Mouse (Mus musculus) lung, postnatal 0 days (tissue): Measurements from ENCODE around the gene Cln5. TPM values are rescaled to one million over a fixed set of nuclear protein-coding genes. Genes with fewer than 3 reads are reported as not detected.

Experiments used
- ATAC-seq: fragments of 200-750 bp; cut with Nextera tagmentation; 2 replicates; pipeline ENCODE4 v1.8.0; 2017; ENCODE audit warnings: moderate library complexity
- DNase-seq: peaks from one replicate; pipeline ENCODE4 v3.0.0-alpha.2; 2016; ENCODE audit warnings: low spot score
- H3K27ac ChIP-seq: fragments of 300-500 bp; sonication (generic); 2 replicates; pipeline ENCODE4 v1.5.1; 2014; ENCODE audit warnings: antibody characterized with exemption, mild to moderate bottlenecking, low read length, mixed read lengths
- H3K27me3 ChIP-seq: fragments of 300-500 bp; sonication (generic); replicated peaks from 2 replicates; pipeline ENCODE4 v1.6.1; 2014; ENCODE audit warnings: low read length, mixed read lengths; ENCODE audit not compliant: insufficient read depth
- H3K36me3 ChIP-seq: fragments of 300-500 bp; sonication (generic); 2 replicates; pipeline ENCODE4 v1.6.1; 2014; ENCODE audit warnings: low read length, mixed read lengths; ENCODE audit not compliant: insufficient read depth
- H3K4me1 ChIP-seq: fragments of 300-500 bp; sonication (generic); 2 replicates; pipeline ENCODE4 v1.6.1; 2014; ENCODE audit warnings: antibody characterized with exemption, low read depth, low read length, mixed read lengths; ENCODE audit not compliant: insufficient read depth
- H3K4me2 ChIP-seq: fragments of 300-500 bp; sonication (generic); replicated peaks from 2 replicates; pipeline ENCODE4 v1.6.1; 2014; ENCODE audit warnings: low read depth, mild to moderate bottlenecking, low read length, moderate library complexity, mixed read lengths
- H3K4me3 ChIP-seq: fragments of 300-500 bp; sonication (generic); 2 replicates; pipeline ENCODE4 v1.5.1; 2014; ENCODE audit warnings: low read depth, low read length
- H3K9ac ChIP-seq: fragments of 300-500 bp; sonication (generic); replicated peaks from 2 replicates; pipeline ENCODE4 v1.6.1; 2014; ENCODE audit warnings: low read depth, mild to moderate bottlenecking
- H3K9me3 ChIP-seq: fragments of 300-500 bp; sonication (generic); 2 replicates; pipeline ENCODE4 v1.6.1; 2016; ENCODE audit warnings: low read length, mixed read lengths
- CTCF ChIP-seq: IDR thresholded peaks from 2 replicates; pipeline ENCODE4 v1.5.1; 2016; ENCODE audit warnings: antibody characterized with exemption, mild to moderate bottlenecking
- EP300 ChIP-seq: IDR thresholded peaks from 2 replicates; pipeline ENCODE4 v1.6.1; 2016; ENCODE audit warnings: antibody characterized with exemption, mild to moderate bottlenecking, control low read depth
- WGBS: fragments of 180-500 bp; shearing (Covaris S2); extraction: QIAGEN DNeasy Blood & Tissue Kit; methylation state at CpG from one replicate; pipeline ENCODE4 v1.1.7; 2014; 5-methylcytosine and 5-hydroxymethylcytosine counted together
- polyA plus RNA-seq: library from polyadenylated mRNA; unstranded; fragments of >200 nt; fragmentation: Nextera tagmentation; extraction: Ambion mirVana; gene quantifications from 2 replicates; pipeline ENCODE4 v1.2.1, GENCODE M21; 2015

Cln5 gene
- polyA plus RNA-seq, 1 experiment from 2014 or later: 37.7 TPM

DNA sequence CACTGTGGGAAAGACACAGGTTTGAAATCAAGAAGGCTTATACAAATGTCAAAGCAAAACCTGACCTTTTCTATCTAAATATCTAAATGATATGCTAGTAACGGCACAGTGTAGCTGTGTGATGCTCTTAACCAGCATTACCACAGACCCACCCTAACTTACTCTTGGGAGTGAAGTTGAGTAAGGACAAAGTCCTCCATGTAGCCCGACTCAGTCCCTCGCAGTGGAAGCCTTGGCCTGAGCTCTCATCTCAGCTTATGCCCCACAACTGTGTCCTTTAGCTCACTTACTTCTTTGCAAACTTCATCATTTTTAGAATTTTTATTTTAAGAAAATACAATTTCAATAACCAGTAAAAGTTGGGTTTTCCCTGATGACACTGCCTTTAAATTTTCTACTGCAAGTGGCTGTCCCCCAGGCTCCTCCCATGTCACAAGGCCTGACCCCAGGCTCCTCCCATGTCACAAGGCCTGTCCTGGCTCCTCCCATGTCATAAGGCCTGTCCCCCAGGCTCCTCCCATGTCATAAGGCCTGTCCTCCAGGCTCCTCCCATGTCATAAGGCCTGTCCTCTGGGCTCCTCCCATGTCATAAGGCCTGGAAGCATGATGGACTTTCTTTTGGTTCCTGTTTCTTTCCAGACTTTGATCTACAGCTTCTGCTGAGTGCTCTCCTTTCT, 45.1 kb downstream of the Cln5 start:
- ATAC-seq: peak; percentile 48; the same call in 1 of the 2 replicates

DNA sequence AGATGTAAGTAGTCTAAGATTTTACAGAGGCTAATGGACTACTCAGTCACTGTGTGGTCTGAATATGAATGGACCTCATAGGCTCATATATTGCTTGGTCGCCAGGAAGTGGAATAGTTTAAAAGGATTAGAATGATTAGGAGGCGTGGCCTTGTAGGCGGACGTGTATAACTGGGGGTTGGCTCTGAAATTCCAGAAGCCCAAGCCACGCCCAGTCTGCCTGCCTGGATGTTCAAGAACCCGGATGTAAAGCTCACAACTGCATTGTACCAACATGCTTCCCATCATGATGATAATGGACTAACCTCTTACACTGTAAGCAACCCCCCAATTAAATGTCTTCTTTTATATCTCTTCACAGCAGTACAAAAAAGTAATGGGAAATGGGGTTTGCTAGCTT, 55.7 kb downstream of the Cln5 start:
- Histone ChIP-seq H3K4me1 (no peaks in the 10 kb centered on the region), H3K36me3 (peaks cover 34% of the 10 kb centered on the region; the same call in 1 of the 2 replicates), H3K9me3 (no peaks in the 10 kb centered on the region), H3K9ac (no peak overlapping the region), H3K4me3 (no peak overlapping the region), H3K27ac (no peak overlapping the region), H3K27me3 (no peaks in the 10 kb centered on the region), H3K4me2 (no peak overlapping the region)
- TF ChIP-seq EP300: no peak
- TF ChIP-seq CTCF: no peak
- 77% methylated on average over 6 of the region's 6 CpGs for WGBS
- ATAC-seq (no peak), DNase-seq (no peak)

More for the DNA sequence above, 45.1 kb downstream of the Cln5 start:
- Histone ChIP-seq H3K27ac (no peak overlapping the region), H3K4me1 (no peaks in the 10 kb centered on the region), H3K9ac (no peak overlapping the region), H3K9me3 (no peaks in the 10 kb centered on the region), H3K4me3 (no peak overlapping the region), H3K4me2 (no peak overlapping the region), H3K27me3 (no peaks in the 10 kb centered on the region), H3K36me3 (peaks cover 43% of the 10 kb centered on the region)
- peak; percentile 12 for DNase-seq
- WGBS: 98% methylated on average over 3 of the region's 3 CpGs
- no peak for TF ChIP-seq EP300
- no peak for TF ChIP-seq CTCF

Other genes with a start within 250 kb of the Cln5 start
- 8.2 and 9.7 TPM in 2 replicates for gene Kctd12, start 87.6 kb upstream of the Cln5 start, polyA plus RNA-seq
- gene Acod1, start 23.2 kb upstream of the Cln5 start, polyA plus RNA-seq: 0.11 and 0.43 TPM in 2 replicates
- 31.6 and 35.4 TPM in 2 replicates for gene Fbxl3, start 29.4 kb downstream of the Cln5 start, polyA plus RNA-seq